Mouse (Mus musculus): ENCODE data around the gene S1pr4. TPM values are rescaled to one million over a fixed set of nuclear protein-coding genes. Genes with fewer than 3 reads are reported as not detected.

The S1pr4 gene
- total RNA-seq, 1 experiment from 2014 or later = 14.4 TPM

GRCm38 (mm10) chr10:81495151-81495550, 4.8 kb downstream of the S1pr4 start:
- no peak for ATAC-seq (replicated peaks; ENCODE audit: low read depth, poor library complexity, severe bottlenecking)

GRCm38 (mm10) chr10:81494260-81495041, 5.5 kb downstream of the S1pr4 start:
- no peak for ATAC-seq (replicated peaks; ENCODE audit: low read depth, poor library complexity, severe bottlenecking)

- no peak for ATAC-seq (replicated peaks; ENCODE audit: low read depth, poor library complexity, severe bottlenecking)
Measured at GRCm38 (mm10) chr10:81493601-81494220, 6.2 kb downstream of the S1pr4 start.

- no peak for ATAC-seq (replicated peaks; ENCODE audit: low read depth, poor library complexity, severe bottlenecking)
Measured at GRCm38 (mm10) chr10:81492606-81493240, 7.2 kb downstream of the S1pr4 start.

- no peak for ATAC-seq (replicated peaks; ENCODE audit: low read depth, poor library complexity, severe bottlenecking)
Measured at GRCm38 (mm10) chr10:81491018-81491417, 8.9 kb downstream of the S1pr4 start.

- ATAC-seq (replicated peaks; ENCODE audit: low read depth, poor library complexity, severe bottlenecking) = no peak
Measured at GRCm38 (mm10) chr10:81489941-81490340, 10.0 kb downstream of the S1pr4 start.

GRCm38 (mm10) chr10:81488081-81488480, 11.9 kb downstream of the S1pr4 start:
- no peak for ATAC-seq (replicated peaks; ENCODE audit: low read depth, poor library complexity, severe bottlenecking)

- no peak for ATAC-seq (replicated peaks; ENCODE audit: low read depth, poor library complexity, severe bottlenecking)
Measured at GRCm38 (mm10) chr10:81486496-81486895, 13.4 kb downstream of the S1pr4 start.

GRCm38 (mm10) chr10:81485479-81486018, 14.4 kb downstream of the S1pr4 start:
- ATAC-seq (replicated peaks; ENCODE audit: low read depth, poor library complexity, severe bottlenecking) = 0 out of 2 replicates have a peak, but pooled peaks have one; percentile 11

- peak; percentile 34; the same call in 1 of the 2 replicates for ATAC-seq (replicated peaks; ENCODE audit: low read depth, poor library complexity, severe bottlenecking)
Measured at GRCm38 (mm10) chr10:81485060-81485449, 14.9 kb downstream of the S1pr4 start.

- no peak for ATAC-seq (replicated peaks; ENCODE audit: low read depth, poor library complexity, severe bottlenecking)
Measured at GRCm38 (mm10) chr10:81484441-81485059, 15.4 kb downstream of the S1pr4 start.

- ATAC-seq (replicated peaks; ENCODE audit: low read depth, poor library complexity, severe bottlenecking) = peak; percentile 64
Measured at GRCm38 (mm10) chr10:81483983-81484382, 15.9 kb downstream of the S1pr4 start.

GRCm38 (mm10) chr10:81482533-81482889, 17.4 kb downstream of the S1pr4 start, which contains the start of gene Celf5:
TSS of gene Celf5 (minus strand) at chr10:81482709.
- ATAC-seq (replicated peaks; ENCODE audit: low read depth, poor library complexity, severe bottlenecking) = no peak; the same call in 1 of the 2 replicates

GRCm38 (mm10) chr10:81481605-81482532, 18.1 kb downstream of the S1pr4 start:
- ATAC-seq (replicated peaks; ENCODE audit: low read depth, poor library complexity, severe bottlenecking) = no peak

- no peak for ATAC-seq (replicated peaks; ENCODE audit: low read depth, poor library complexity, severe bottlenecking)
Measured at GRCm38 (mm10) chr10:81474461-81474860, 25.5 kb downstream of the S1pr4 start.

- no peak for ATAC-seq (replicated peaks; ENCODE audit: low read depth, poor library complexity, severe bottlenecking)
Measured at GRCm38 (mm10) chr10:81473003-81473451, 26.9 kb downstream of the S1pr4 start.

GRCm38 (mm10) chr10:81472403-81473002, 27.4 kb downstream of the S1pr4 start:
- no peak for ATAC-seq (replicated peaks; ENCODE audit: low read depth, poor library complexity, severe bottlenecking)

- no peak for ATAC-seq (replicated peaks; ENCODE audit: low read depth, poor library complexity, severe bottlenecking)
Measured at GRCm38 (mm10) chr10:81470454-81470853, 29.5 kb downstream of the S1pr4 start.

- no peak for ATAC-seq (replicated peaks; ENCODE audit: low read depth, poor library complexity, severe bottlenecking)
Measured at GRCm38 (mm10) chr10:81469253-81469652, 30.7 kb downstream of the S1pr4 start.
